Mouse (Mus musculus) A20 (cell line): Measurements from ENCODE around the gene Gm28539.

ENCODE experiments used
- DNase-seq: peaks from one replicate; pipeline ENCODE4 v3.0.0-alpha.2; 2011; ENCODE audit warnings: low read depth, low spot score

Gm28539 gene

DNA sequence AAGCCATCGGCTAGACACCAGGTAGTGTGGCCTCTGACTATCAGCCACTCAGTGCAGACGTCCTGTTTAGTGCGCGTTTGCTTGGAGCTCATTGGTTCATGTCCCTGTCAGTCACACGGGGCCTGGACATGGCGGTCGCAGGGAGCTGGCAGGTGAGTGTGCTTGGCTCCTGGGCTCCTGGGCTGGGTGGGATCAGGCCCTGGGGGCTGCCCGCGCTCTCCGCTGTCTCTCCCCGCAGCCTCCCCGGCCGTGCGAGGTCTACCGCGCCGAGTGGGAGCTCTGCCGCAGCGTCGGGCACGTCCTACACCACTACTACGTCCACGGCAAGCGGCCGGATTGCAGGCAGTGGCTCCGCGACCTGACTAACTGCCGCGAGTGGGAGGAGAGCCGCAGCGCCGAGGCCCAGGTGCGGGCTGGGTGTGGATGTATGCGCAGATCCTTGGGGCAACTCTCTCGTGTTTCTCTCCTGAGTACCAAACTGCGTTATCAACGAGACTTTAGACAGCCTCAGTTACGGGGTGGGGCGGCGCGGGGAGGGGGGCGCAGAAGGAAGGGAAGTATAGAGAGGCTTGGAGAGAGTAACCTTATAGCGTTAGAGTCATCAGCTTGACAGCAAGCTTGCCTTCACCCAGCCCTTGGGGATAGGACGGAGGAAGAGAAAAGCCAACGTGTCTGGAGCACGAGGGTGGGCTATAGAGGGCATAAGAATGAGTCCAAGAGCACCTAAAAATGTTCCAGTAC is at the start of gene Gm28539, which contains the start of gene 2510002D24Rik:
Gm28539 (plus strand) TSS at position 117 of the 741 bp plus-strand sequence.
2510002D24Rik (plus strand) TSS at position 111 of the 741 bp plus-strand sequence.
- peak; percentile 97 for DNase-seq

DNA sequence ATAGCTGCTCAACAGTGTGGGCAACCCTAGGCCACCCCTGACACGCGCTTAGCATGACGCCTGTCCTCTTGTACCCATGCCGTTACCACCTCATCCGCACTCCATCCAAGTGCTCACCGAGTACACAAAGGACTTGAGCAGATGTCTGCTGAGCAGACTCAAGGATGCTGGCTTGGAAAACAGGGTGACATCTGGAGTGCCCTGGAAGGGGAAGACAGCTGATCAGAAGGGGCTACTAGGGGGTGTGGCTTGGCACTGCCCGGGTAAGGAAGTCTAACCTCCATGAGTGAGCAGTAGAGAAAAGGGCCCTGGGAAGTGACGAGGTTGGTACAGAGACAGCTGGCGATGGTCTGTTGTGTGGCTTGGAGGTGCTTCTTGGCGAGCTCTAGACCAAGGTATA is 49.7 kb upstream of the Gm28539 start:
- DNase-seq = no peak

DNA sequence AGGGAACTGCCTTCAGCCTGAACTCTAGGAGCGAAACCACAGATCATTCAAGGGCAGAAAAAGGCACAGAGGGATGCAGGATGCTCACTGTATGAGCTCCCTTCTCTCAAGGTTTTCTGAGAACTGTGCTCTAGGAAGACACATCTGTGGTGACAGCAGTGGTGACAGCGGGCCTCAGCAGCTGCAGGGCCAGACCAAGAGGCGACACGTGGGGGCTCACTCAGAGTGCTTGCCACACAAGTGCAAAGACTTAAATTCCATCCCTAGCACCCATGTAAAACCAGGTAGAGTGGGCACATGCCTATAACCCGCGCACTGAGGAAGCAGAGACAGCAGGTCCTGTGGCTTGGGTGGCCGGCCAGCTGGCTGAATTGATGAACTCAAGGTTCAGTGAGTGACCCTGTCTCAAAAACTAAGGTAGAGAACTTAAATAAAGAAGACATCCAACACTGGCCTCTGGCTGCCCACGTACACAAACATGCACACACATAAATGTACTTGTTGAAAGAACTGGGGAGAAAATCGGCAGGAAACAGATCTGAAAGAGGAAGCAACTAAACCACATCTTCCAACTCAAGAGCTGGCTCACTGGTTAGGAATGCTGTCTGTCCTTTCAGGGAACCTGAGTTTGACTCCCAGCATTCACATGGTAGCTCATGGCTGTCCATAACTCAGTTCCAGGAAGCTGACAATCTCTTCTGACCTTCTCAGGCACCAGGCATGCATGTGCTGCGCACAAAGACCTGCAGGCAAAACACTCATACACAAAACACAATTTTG is 47.6 kb upstream of the Gm28539 start:
- no peak for DNase-seq

DNA sequence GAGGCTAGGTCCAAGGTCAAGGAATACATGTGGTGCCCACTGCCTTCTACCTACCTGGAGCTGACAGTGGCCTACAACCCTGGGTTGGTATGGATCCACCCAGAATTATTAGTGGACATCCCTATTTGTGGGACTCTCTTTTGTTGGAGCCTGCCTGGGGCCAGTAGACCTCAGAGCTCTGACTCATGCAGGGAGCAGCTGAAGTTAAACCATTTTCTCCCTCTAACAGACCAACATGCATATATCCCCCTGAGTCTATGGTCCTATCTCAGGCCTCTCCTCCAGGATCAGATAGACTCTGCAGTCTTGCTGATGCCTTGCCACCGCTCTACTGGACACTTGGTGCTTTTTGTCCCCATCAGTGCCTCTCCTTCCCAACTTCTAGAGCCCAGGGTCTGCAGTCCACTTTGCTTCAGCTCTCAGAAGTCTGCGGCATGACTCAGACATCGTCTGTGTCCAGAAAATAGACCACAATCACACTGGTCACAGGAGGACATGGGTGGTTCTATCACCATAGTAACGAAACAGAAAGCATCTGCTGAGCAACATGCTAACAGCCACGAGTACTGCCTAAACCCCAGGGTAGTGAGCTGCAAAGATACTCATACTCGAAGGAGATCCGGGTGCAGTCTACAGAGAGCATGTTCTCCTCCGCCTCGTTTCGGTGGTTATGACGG is 41.0 kb upstream of the Gm28539 start:
- DNase-seq = no peak

DNA sequence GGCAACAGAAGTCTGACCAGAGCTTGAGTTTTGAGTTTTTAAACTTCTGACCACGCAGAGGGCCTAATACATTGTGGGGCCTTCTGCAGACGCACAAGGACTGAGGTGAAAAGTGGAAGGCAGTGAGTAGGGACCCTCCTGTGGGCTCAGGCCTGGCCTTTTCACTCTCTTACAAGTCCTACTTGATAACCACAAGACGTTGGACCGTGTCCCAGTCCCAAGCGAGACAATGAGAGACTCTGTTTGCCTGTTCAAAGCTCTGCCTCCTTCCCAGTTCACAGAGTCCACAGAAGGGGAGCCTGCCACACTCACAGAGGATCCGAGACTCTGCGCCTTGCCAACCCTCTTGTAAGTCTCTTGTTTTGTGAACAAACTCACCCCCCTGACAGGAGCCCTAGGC is 39.7 kb upstream of the Gm28539 start:
- no peak for DNase-seq

DNA sequence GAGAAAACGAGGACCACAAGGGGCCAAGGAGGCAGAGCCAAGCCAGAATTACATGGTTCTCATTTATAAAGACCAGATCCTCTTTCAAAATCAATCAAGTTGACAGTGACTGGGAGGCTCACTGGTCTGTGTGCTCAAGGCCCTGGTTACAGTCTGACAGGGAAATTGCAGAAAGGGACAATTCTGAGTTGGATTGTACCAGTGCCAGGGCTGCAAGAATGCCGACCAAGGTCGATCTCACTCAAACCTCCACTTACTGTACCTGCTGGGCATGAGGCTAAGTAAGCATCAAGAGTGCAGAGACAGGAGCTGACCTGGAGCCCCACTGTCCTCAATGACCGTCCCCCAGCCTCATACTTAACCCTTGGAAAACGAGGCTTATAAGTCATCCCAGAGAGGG is 38.2 kb upstream of the Gm28539 start:
- DNase-seq = no peak

DNA sequence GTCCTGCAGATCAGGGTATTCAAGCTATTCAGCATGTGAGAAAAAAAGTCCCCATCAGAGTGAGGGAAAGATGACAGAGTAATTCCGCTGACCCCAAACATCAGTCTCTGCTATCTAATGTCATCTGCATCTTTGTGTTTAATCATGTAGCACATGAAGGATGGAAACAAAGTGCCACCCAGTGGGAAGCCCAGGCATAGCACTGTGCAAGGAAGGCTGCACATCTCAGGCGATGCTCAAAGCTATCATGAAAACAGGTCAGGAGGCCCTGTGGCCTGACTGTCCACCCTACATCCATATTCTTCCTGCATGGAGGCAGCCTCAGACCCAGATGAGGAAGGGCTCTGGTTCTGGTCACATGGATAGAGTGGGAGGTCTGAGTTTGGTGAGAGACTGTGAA is 37.5 kb upstream of the Gm28539 start:
- DNase-seq = peak; percentile 28

DNA sequence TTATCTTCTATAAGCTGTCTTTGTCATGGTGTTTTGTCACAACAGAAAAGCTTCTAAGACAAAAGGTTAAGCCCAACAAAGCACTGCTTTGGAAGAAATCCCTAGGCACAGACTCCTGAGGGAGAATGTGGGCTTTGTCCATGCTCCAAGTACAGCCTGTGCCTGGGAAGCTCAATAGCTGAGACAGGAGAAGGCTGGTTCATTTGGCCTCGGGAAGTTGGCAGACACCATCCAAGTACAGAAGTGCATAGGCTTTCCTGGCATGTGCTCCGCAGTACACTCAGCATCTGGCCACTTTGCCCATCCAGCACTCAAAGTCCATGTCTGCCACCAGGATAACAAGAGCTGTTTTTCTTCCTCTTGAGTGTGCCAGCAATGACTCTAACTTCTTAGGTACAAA is 30.6 kb upstream of the Gm28539 start:
- DNase-seq = no peak

DNA sequence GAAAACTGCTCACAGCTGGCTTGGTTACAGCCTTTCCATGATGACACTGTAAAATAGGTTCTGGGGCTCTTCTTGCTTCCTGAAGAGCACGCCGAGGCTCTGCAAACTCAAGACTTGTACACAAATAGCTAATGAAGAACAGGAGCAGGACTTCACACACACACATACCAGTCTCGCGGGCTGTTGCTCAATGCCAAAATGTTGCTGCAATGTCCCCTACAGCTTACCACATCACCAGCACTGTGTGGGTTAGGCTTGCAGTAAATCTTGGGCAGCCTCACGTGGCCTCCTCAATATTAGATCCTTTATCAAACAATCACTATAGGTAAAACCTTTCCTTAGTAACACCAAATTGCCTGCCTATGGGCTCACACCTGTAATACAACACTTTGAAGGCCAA is 27.4 kb upstream of the Gm28539 start:
- DNase-seq = no peak

DNA sequence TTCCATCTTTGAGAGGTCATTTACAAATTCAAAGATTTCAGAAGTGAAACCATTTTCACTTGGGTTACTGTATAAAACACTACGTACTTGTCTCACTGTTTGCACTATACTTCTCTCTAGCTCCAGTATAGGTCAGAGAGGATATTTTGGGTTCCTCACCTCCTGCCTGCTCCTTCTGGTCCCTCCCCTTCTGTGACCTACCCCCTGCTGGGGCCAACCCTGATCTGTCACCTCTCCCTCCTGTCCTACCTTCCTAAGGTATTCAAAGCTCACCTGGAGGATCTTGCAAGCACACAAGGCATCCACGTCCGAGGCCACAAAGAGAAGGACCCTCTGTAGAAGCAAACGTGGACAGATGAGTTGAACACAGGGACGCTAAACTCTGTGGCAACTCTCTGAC is 25.4 kb upstream of the Gm28539 start:
- DNase-seq = no peak

DNA sequence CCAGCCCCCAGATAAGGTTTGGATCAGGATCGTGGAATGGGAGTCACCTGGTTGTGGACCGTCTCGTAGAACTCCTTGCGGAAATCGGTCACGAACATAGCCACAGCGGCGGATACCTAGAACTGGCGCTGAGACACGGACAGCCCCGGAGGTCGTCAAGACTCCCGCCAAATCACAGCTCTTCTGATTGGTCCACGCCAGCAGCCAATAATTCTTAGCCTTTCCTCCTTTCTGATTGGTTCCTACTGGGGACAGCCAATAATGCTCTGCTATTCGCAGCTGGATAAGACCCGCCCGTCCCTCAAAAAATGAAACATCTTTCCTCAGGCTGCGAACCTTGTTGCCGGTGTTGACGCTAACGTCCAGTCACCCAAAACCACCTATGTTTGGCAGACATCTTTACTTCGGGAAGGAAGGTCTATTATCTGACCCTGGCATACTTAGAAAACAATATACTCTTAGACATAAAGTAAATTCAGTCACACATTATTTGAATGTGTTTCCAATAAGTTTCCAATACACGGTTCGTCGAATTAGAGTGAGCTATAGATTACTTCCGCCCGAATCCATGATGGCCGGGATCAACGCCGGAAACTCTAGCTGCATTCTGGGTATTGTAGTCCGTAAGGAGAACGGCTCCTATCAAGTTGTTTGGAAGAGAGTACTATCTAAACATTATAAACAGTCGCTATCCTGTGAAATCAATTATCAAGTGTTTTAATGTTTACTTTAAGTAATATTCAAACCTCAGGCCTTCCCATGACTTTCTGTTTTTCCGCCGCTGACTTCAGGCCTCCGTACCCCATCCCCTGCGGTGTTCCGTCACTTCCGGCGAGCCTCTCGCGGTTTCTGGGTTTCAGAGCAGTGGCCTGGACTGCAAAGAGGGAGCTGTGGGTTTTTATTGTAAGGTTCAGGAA is 24.7 kb upstream of the Gm28539 start, which contains the start of the genes Ufd1 and Cdc45:
Ufd1 (plus strand) TSS at position 312 of the 917 bp plus-strand sequence.
Cdc45 (minus strand) TSS at position 520 of the 917 bp plus-strand sequence.
- peak; percentile 97 for DNase-seq

DNA sequence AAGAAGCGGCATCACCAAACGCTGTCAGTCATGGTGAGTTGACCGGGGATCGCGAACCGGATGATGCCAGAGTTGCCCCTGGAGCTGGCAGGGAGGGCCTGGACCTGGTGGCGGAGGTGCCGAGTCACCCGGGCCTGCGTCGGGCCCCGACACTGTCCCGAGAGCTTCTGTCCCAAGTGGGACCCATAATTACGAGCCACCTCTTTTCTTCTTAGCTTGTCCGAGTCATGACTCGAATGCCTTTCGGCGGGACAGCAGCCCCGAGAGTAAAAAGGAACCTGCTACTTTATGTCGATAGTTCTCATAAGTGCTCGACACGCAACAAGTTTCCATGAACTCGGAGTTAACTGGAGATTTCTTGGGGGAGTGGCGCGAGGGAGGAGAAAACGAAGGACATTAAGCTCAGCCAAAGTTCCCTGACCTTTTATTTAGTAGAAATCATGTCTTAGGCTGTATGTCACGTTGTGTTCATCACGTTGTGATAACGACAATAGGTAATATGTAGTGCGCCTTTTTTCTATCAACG is 23.9 kb upstream of the Gm28539 start:
- DNase-seq = no peak

DNA sequence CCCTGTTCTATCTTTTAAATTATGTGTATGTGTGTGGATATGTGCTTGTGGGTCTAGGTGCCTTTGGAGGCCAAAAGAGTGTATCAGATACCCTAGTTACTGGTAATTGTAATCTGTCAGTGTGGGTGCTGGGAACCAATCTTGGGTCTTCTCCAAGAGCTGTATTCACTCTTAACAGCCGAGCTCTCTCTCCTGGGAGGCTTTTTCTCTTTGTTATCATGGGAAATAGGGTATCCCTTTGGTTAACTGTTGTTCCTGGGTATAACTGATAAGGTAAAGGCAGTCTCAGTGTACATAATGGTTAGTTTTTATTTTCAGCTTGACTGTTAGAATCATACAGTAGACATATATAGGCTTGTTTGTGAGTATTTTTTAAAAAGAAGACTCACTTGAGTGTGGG is 14.0 kb upstream of the Gm28539 start:
- no peak for DNase-seq

DNA sequence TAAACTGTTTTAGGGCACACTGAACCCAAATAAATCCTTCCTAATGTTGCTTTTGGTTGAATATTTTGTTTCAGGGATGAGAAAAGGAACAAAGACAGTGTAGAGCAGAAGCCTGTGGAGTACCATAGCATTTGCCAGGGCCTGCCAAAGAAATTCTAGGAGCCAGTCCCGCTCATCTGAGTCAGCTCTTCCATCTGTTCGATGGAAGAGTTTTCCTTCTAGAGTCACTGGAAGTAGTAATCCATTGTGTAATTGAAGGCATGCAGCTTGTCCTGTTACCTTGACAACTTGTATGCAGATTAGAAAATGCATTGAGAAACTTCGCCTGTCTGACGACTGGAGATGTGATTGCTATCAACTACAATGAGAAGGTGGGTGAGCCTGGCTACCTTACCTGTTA is 13.5 kb upstream of the Gm28539 start:
- no peak for DNase-seq

DNA sequence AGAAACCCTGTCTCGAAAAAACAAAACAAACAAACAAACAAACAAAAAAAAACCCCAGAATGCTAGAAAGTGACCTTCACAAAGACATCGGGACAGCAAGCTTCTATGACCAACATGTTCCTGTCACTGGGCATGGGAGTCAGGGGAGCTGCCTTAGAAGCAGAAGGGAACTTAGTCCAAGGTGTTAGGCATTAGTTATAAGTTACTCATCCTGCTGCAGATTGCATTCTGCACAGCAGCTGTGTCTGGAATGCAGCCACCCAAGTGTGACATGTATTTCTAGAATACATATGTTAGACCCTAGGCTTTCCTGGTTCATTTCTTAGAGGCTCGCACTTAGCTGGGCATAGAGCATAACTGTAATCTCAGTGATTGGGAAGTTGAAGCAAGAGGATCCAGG is 7.8 kb upstream of the Gm28539 start:
- no peak for DNase-seq

DNA sequence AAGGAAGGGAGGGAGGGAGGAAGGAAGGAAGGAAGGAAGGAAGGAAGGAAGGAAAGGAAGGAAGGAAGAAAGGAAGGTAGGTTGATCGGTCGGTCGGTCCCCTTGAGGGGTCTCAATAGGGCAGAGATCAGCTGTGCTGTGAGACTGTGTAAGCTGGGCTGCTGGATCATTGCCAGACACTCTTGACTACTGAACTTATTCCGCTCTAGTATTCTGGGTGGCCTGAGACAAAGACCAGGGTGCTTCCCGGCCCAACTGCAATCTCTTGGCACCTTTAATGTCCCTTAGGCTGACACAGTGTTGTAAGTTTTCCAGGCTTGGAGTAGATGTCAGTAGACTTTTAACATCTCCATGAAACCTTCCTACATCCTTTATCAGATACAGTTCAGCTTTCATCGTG is 7.3 kb upstream of the Gm28539 start:
- no peak for DNase-seq

DNA sequence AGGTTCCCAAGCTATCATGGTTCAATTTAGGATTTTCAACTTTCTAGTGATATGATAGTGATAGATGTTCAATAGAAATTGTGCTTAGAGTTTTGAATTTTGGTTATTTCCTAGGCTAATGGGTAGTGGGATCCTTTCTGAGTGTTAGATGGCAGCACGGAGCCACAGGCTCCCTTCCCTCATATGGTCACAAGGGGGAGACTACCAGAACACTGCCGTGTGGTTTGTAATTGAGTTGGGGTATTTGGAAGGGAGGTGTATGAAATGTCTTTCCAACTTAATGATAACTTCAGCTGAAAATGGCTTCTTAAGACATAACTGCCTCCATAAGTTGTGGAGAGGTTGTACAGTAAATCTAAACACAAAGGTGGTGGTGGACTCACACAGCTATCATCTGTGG is 2.9 kb upstream of the Gm28539 start:
- DNase-seq = no peak

DNA sequence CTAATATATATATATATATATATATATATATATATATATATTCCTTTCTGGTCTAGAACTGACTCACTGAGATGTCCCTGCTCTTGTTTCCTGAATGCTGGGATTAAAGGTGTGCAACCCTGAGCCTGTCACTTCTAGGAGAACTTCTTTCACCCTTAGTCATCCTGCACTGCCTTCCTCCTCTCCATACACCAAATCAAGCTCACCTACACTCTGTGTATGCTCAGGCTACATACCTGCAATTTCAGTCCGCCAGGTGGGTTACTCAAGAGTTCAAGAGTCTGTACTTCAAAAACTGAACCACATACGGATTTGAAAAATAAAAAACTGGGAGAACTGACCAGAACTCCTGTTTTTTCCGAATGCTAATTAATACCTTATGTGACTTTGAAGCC is 314 bp upstream of the Gm28539 start:
- no peak for DNase-seq

DNA sequence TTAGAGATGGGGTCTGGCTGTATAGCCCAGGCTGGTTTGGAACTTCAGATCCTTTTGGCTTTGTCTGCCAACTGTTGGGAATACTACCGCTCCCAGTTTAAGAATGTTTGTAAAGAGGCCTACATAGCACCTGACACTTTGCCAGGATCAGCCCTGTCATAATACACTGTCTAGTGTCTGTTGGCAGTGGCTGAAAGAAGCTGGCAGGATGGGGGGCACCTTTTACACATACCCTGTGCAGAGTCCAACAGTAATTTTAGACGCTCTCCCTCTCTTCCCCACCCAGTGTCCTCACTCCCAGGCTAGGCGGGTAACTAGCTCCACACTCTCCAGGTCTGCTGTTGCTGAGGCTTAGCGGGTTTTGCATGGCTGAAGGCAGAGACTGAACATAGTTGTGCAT is 2.0 kb downstream of the Gm28539 start:
- DNase-seq = no peak

DNA sequence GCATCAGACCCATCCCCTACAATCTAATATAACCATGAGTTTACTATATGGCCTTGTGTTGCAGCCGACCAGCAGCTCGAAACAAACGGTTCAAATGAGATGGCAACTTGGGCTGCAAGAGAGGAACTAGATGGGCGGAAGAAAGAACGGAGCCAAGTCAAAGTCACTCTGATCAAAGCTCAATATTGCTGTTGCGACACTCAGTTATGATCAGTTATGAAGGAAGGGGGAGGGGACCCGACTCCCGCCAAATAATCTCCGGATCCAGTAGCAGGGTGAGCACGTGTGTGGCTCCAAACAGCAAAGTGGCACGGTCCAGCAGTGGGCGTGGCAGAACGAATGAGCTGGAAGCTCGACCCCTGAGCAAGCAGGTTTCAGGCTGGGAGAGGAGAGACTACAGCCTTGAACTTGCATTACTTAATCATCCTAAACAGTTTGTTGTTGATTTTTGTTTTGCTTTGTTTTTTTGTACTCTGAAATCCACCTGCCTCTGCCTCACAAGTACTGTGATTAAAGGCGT is 10.0 kb downstream of the Gm28539 start:
- DNase-seq = no peak
